Mouse (Mus musculus) forebrain, embryonic 13.5 days (tissue): ENCODE results near the gene Pnpla2. TPM values are rescaled to one million over a fixed set of nuclear protein-coding genes. Genes with fewer than 3 reads are reported as not detected.

ENCODE experiments used
- ATAC-seq: fragments of 200-750 bp; cut with Nextera tagmentation; 2 replicates; pipeline ENCODE4 v1.8.0; 2017
- H3K27ac ChIP-seq: fragments of 300-500 bp; sonication (generic); 2 replicates; pipeline ENCODE4 v1.5.1; 2015; ENCODE audit warnings: inconsistent platforms, mild to moderate bottlenecking, moderate library complexity
- H3K27me3 ChIP-seq: fragments of 300-500 bp; sonication (generic); 2 replicates; pipeline ENCODE4 v1.6.1; 2015; ENCODE audit warnings: mild to moderate bottlenecking, inconsistent platforms
- H3K36me3 ChIP-seq: fragments of 300-500 bp; sonication (generic); 2 replicates; pipeline ENCODE4 v1.6.1; 2015; ENCODE audit warnings: mild to moderate bottlenecking, inconsistent platforms; ENCODE audit not compliant: poor library complexity, severe bottlenecking
- H3K4me1 ChIP-seq: fragments of 300-500 bp; sonication (generic); 2 replicates; pipeline ENCODE4 v1.6.1; 2015; ENCODE audit warnings: inconsistent platforms
- H3K4me2 ChIP-seq: fragments of 300-500 bp; sonication (generic); 2 replicates; pipeline ENCODE4 v1.6.1; 2015; ENCODE audit warnings: inconsistent platforms, mild to moderate bottlenecking, moderate library complexity
- H3K4me3 ChIP-seq: fragments of 300-500 bp; sonication (generic); 2 replicates; pipeline ENCODE4 v1.5.1; 2015; ENCODE audit warnings: mild to moderate bottlenecking, inconsistent platforms
- H3K9ac ChIP-seq: fragments of 300-500 bp; sonication (generic); 2 replicates; pipeline ENCODE4 v1.6.1; 2015; ENCODE audit warnings: mild to moderate bottlenecking, inconsistent platforms
- H3K9me3 ChIP-seq: fragments of 300-500 bp; sonication (generic); replicated peaks from 2 replicates; pipeline ENCODE4 v1.6.1; 2016; ENCODE audit warnings: inconsistent platforms
- WGBS: fragments of 180-500 bp; shearing (Covaris S2); methylation state at CpG from one replicate; pipeline ENCODE4 v1.1.7; 2015; 5-methylcytosine and 5-hydroxymethylcytosine counted together
- polyA plus RNA-seq: library from polyadenylated mRNA; unstranded; fragments of >200 nt; fragmentation: Nextera tagmentation; extraction: Ambion mirVana; gene quantifications from 2 replicates; pipeline ENCODE4 v1.2.1, GENCODE M21; 2015

The Pnpla2 gene
- polyA plus RNA-seq, 1 experiment from 2014 or later, result 19.5 TPM

GRCm38 (mm10) chr7:141457986-141458660 lies 3.1 kb downstream of the Pnpla2 start:
- 77% methylated on average over 15 of the region's 15 CpGs for WGBS
- peaks cover 21% of the 10 kb centered on the region for H3K36me3 ChIP-seq
- no peak overlapping the region for H3K9ac ChIP-seq
- H3K27ac ChIP-seq, result no peak overlapping the region
- H3K4me2 ChIP-seq, result no peak overlapping the region
- ATAC-seq, result no peak
- H3K4me3 ChIP-seq, result no peak overlapping the region
- H3K9me3 ChIP-seq, result no peaks in the 10 kb centered on the region
- H3K27me3 ChIP-seq, result peaks cover 48% of the 10 kb centered on the region
- peaks cover 33% of the 10 kb centered on the region for H3K4me1 ChIP-seq

DNA sequence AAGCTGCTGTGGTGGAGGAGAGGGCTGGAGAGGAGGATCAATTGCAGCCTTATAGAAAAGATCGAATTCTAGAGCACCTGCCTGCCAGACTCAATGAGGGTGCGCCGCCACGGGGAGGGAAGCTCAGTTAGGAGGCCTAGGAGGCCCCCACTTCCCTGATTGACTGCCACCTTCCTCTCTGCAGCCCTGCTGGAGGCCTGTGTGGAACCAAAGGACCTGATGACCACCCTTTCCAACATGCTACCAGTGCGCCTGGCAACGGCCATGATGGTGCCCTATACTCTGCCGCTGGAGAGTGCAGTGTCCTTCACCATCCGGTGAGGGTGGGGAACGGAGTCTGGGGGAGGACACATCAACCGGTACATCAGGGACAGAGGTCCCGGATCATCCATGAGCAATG lies 3.7 kb downstream of the Pnpla2 start:
- WGBS, result 91% methylated on average over 11 of the region's 11 CpGs
- H3K27me3 ChIP-seq, result peaks cover 53% of the 10 kb centered on the region

DNA sequence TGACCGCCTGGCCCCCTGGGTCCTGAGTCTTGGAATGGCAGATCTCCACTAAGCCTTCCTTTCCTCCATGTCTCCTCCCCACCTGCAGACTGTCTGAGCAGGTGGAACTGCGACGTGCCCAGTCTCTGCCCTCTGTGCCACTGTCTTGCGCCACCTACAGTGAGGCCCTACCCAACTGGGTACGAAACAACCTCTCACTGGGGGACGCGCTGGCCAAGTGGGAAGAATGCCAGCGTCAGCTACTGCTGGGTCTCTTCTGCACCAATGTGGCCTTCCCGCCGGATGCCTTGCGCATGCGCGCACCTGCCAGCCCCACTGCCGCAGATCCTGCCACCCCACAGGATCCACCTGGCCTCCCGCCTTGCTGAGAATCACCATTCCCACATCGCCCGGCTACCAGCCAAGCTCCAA lies 4.3 kb downstream of the Pnpla2 start:
- ATAC-seq, result no peak
- Histone ChIP-seq H3K27me3 (peaks cover 60% of the 10 kb centered on the region), H3K4me3 (no peak overlapping the region), H3K4me1 (peaks cover 33% of the 10 kb centered on the region), H3K27ac (no peak overlapping the region), H3K9me3 (no peaks in the 10 kb centered on the region), H3K9ac (no peak overlapping the region), H3K4me2 (no peak overlapping the region), H3K36me3 (peaks cover 21% of the 10 kb centered on the region)
- WGBS, result 86% methylated on average over 17 of the region's 17 CpGs

More for the DNA sequence above, 3.7 kb downstream of the Pnpla2 start:
- Histone ChIP-seq H3K36me3 (peaks cover 21% of the 10 kb centered on the region), H3K9ac (no peak overlapping the region), H3K4me2 (no peak overlapping the region), H3K9me3 (no peaks in the 10 kb centered on the region), H3K4me3 (no peak overlapping the region), H3K27ac (no peak overlapping the region), H3K4me1 (peaks cover 33% of the 10 kb centered on the region)
- ATAC-seq, result no peak

DNA sequence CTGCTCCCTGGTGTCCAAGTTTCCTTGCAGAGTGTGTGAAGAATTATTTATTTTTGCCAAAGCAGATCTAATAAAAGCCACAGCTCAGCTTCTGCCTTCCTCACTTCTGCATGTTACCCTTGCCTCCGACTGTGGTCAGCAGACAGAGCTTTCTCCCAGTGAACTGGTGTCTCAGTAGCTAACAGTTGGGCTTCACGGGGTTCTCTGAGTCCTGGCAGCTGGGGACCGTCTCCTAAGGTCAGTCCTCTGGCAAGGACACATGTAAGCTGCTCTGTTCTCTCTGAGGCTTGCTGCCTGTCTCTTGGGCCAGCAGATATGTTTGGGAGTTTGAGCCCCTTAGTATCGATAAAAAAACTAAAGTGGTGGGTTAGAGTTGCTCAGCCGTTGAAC lies 5.0 kb downstream of the Pnpla2 start:
- H3K27ac ChIP-seq, result no peak overlapping the region
- H3K27me3 ChIP-seq, result peaks cover 67% of the 10 kb centered on the region
- WGBS, result 78% methylated on average over 5 of the region's 5 CpGs
- peaks cover 32% of the 10 kb centered on the region for H3K4me1 ChIP-seq
- peaks cover 21% of the 10 kb centered on the region for H3K36me3 ChIP-seq
- no peak for ATAC-seq
- no peak overlapping the region for H3K4me3 ChIP-seq
- H3K9me3 ChIP-seq, result no peaks in the 10 kb centered on the region
- H3K9ac ChIP-seq, result no peak overlapping the region
- no peak overlapping the region for H3K4me2 ChIP-seq

DNA sequence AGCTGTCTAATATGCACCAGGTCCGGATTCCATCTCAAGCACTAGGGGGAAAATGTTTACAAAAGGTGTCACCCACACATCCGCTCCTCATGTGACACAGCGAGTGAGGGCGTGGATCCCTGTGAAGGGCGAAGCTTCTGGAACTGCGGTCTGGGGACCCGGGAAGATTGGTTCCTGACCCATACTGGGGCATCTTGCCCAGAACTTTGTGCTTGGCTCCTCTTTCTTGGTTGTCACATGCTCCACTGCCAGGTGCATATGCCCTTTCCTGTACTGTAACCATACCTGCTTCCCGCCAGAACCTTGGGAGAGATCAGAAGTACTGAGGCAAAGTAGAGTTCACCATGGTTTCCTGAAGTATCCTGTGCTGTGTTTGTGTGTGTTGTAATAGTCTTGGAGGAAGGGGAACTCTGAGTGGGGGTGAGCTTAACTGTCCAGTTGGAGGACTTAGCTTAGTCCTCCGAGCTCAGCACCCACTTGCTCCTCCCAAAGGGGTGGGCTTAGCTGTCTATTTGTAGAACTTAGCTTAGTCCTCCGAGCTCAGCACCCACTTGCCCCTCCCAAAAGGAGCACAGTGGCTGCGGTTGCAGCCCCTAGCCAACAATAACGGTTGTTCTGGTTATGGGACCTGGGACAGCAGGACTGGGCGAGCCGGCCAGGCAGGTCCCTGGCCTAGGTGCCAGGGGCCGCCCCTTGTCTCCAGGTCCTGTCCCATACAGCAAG lies 5.6 kb downstream of the Pnpla2 start, which contains the start of gene Cracr2b:
Gene Cracr2b, plus strand, starts transcription at position 704 of the 723 bp plus-strand sequence.
- Histone ChIP-seq H3K9me3 (no peaks in the 10 kb centered on the region), H3K4me1 (peaks cover 31% of the 10 kb centered on the region), H3K27ac (no peak within 1 kb of the TSS), H3K27me3 (peaks cover 72% of the 10 kb centered on the region), H3K36me3 (peaks cover 21% of the 10 kb centered on the region), H3K9ac (peak within 1 kb of the TSS; percentile 45), H3K4me3 (peak within 1 kb of the TSS; percentile 36), H3K4me2 (peak within 1 kb of the TSS; percentile 62)
- 74% methylated on average over 15 of the region's 15 CpGs for WGBS
- no peak for ATAC-seq

- Histone ChIP-seq H3K27ac (no peak overlapping the region), H3K36me3 (peaks cover 21% of the 10 kb centered on the region), H3K27me3 (peaks cover 79% of the 10 kb centered on the region), H3K4me2 (peak overlapping the region; percentile 62), H3K9ac (peak overlapping the region; percentile 45), H3K4me1 (peaks cover 20% of the 10 kb centered on the region), H3K4me3 (peak overlapping the region; percentile 36), H3K9me3 (no peaks in the 10 kb centered on the region)
- WGBS, result 3% methylated on average over 41 of the region's 59 CpGs
- no peak for ATAC-seq
Observed at GRCm38 (mm10) chr7:141461521-141462332, 6.7 kb downstream of the Pnpla2 start.

- peak overlapping the region; percentile 62 for H3K4me2 ChIP-seq
- 23% methylated on average over 5 of the region's 5 CpGs for WGBS
- H3K27ac ChIP-seq, result no peak overlapping the region
- H3K4me1 ChIP-seq, result peaks cover 27% of the 10 kb centered on the region
- H3K9ac ChIP-seq, result no peak overlapping the region; the same call in 1 of the 2 replicates
- H3K4me3 ChIP-seq, result peak overlapping the region; percentile 36
- ATAC-seq, result no peak
- no peaks in the 10 kb centered on the region for H3K9me3 ChIP-seq
- H3K36me3 ChIP-seq, result peaks cover 21% of the 10 kb centered on the region
- H3K27me3 ChIP-seq, result peaks cover 82% of the 10 kb centered on the region
Observed at GRCm38 (mm10) chr7:141462333-141462821, 7.4 kb downstream of the Pnpla2 start.

DNA sequence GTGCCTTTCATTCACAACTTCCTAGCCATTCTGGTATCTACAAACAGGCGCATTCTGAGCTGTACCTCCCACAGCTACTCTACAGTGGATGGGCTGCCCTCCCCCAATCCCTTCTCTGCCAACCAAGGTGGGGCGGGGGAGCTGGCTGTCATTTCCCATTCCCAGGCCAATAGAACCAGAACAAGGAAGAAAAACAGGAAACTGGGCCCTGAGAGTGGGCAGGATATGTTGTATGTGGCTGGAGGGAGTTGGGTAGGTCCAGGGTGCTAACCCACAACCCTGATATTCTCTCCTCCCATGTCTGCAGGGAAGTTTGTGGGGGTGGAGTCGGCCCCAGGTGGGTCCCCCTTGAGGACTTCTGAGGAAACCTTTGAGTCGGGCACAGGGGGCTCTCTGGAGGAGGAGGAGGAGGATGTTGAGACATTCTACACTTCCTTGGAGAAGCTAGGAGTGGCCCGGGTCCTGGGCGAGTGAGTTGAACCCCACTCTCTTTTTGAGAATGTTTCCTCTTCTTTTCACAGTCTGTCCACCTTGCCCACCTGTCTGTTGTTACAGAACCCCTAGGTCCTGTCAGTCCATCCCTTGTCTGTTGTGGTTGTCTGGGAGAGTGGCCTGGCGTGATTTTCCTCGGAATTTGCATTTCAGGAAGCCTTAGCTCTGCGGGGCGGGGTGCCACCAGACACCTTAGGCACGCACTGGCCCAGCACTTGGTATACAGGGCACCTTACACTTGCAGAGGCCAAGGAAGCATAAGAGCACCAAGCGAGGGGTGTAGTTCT lies 9.0 kb downstream of the Pnpla2 start:
- 19% methylated on average over 12 of the region's 12 CpGs for WGBS
- Histone ChIP-seq H3K9ac (no peak overlapping the region), H3K4me3 (peak overlapping the region; percentile 9; the same call in 1 of the 2 replicates), H3K4me2 (no peak overlapping the region), H3K36me3 (peaks cover 13% of the 10 kb centered on the region), H3K4me1 (peaks cover 42% of the 10 kb centered on the region), H3K27me3 (peaks cover 81% of the 10 kb centered on the region), H3K9me3 (no peaks in the 10 kb centered on the region), H3K27ac (no peak overlapping the region)
- ATAC-seq, result no peak

GRCm38 (mm10) chr7:141464603-141465201 lies 9.7 kb downstream of the Pnpla2 start:
- H3K27me3 ChIP-seq, result peaks cover 74% of the 10 kb centered on the region
- ATAC-seq, result no peak

GRCm38 (mm10) chr7:141465388-141466044 lies 10.5 kb downstream of the Pnpla2 start:
- Histone ChIP-seq H3K27me3 (peaks cover 66% of the 10 kb centered on the region), H3K4me3 (no peak overlapping the region), H3K9ac (no peak overlapping the region), H3K36me3 (peaks cover 13% of the 10 kb centered on the region), H3K4me1 (peaks cover 55% of the 10 kb centered on the region), H3K9me3 (no peaks in the 10 kb centered on the region), H3K4me2 (peak overlapping the region; percentile 33; the same call in 1 of the 2 replicates), H3K27ac (0 out of 2 replicates have a peak overlapping the region, but pooled peaks have one; percentile 14)
- no peak for ATAC-seq
- 45% methylated on average over 8 of the region's 10 CpGs for WGBS

More at GRCm38 (mm10) chr7:141464603-141465201, 9.7 kb downstream of the Pnpla2 start:
- 0 out of 2 replicates have a peak overlapping the region, but pooled peaks have one; percentile 16 for H3K9ac ChIP-seq
- 3% methylated on average over 38 of the region's 38 CpGs for WGBS
- no peak overlapping the region for H3K27ac ChIP-seq
- peak overlapping the region; percentile 9; the same call in 1 of the 2 replicates for H3K4me3 ChIP-seq
- H3K9me3 ChIP-seq, result no peaks in the 10 kb centered on the region
- peaks cover 49% of the 10 kb centered on the region for H3K4me1 ChIP-seq
- H3K4me2 ChIP-seq, result peak overlapping the region; percentile 33
- peaks cover 12% of the 10 kb centered on the region for H3K36me3 ChIP-seq
